Mouse (Mus musculus) G1E (cell line): ENCODE data around the gene Tiam2.

Source experiments
- CTCF ChIP-seq: IDR thresholded peaks from 2 replicates; pipeline ENCODE4 v1.5.1; 2012; ENCODE audit warnings: low read depth, low read length, inconsistent platforms, mixed read lengths
- GATA1 ChIP-seq: IDR thresholded peaks from 2 replicates; pipeline ENCODE4 v1.6.1; 2012; ENCODE audit warnings: borderline replicate concordance, low read length, inconsistent platforms, mixed read lengths
- GATA2 ChIP-seq: IDR thresholded peaks from 2 replicates; pipeline ENCODE4 v1.6.1; 2012; ENCODE audit warnings: low read depth, low read length, inconsistent platforms, borderline replicate concordance
- POLR2AphosphoS5 ChIP-seq: IDR thresholded peaks from 2 replicates; pipeline ENCODE4 v1.6.1; 2012; ENCODE audit warnings: low read depth, low read length, inconsistent platforms; ENCODE audit not compliant: insufficient replicate concordance
- TAL1 ChIP-seq: conservative IDR thresholded peaks from 2 replicates; pipeline ENCODE4 v1.6.1; 2012; ENCODE audit warnings: low read depth, low read length, inconsistent platforms, mixed read lengths

GRCm38 (mm10) chr17:3532254-3532653, 205.9 kb downstream of the Tiam2 start, which contains the start of gene Cldn20:
- TF ChIP-seq CTCF (no peak), GATA1 (no peak), GATA2 (no peak), TAL1 (no peak), POLR2AphosphoS5 (no peak)
